Comparison of ENCODE assay signal across 19 mouse cellular contexts in the genomic region with DNA sequence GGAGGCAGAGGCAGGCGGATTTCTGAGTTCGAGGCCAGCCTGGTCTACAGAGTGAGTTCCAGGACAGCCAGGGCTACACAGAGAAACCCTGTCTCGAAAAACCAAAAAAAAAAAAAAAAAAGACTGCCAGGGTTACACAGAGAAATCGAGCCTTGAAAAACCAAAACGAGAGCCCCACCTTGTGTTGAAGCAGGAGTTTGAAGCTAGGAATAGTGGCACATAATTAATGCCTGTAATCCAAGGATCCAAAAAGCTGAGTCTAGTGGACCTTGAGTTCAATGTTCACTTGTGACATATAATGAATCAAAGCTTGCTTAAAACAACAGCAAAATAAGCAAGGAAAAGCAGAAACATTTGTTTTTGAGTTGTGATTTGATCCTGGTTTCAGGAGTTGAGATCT. TPM values are rescaled to one million over a fixed set of nuclear protein-coding genes. Genes with fewer than 3 reads are reported as not detected.
DNase-seq lines count a peak whose midpoint lies in the region; ATAC-seq and TF ChIP-seq lines count a peak whose summit lies in the region.
"Had no signal": no experiment of that assay in that cellular context is flagged by ENCODE, and none has a peak within 500 bp of the region (broad histone marks: within the 10 kb centered on the region; RNA-seq: fewer than 3 reads in every experiment).

No protein-coding gene starts in this region.

- peak; percentile 36 for TF ChIP-seq CTCF in layer of hippocampus, adult 2 months (conservative IDR thresholded peaks at IDR 0.05)

- no peak overlapping the region for H3K4me3 ChIP-seq in layer of hippocampus, adult 2 months
- H3K4me3 ChIP-seq in forebrain, embryonic 13.5 days, result no peak overlapping the region
- H3K4me3 ChIP-seq: embryonic facial prominence, embryonic 13.5 days; heart, embryonic 13.5 days had no signal

- H3K9me3 ChIP-seq in forebrain, embryonic 13.5 days (replicated peaks), result no peaks in the 10 kb centered on the region
- H3K9me3 ChIP-seq: embryonic facial prominence, embryonic 13.5 days; heart, embryonic 13.5 days had no signal

- 87% methylated on average over 5 of the region's 5 CpGs for WGBS in forebrain, embryonic 13.5 days

- no peaks in the 10 kb centered on the region for H3K4me1 ChIP-seq in forebrain, embryonic 13.5 days
- H3K4me1 ChIP-seq: embryonic facial prominence, embryonic 13.5 days; heart, embryonic 13.5 days had no signal

- no peak overlapping the region for H3K9ac ChIP-seq in forebrain, embryonic 13.5 days
- H3K9ac ChIP-seq: embryonic facial prominence, embryonic 13.5 days; heart, embryonic 13.5 days had no signal

- peaks cover 82% of the 10 kb centered on the region for H3K36me3 ChIP-seq in forebrain, embryonic 13.5 days (ENCODE audit: poor library complexity, severe bottlenecking)

- ATAC-seq in forebrain, embryonic 13.5 days, result no peak
- ATAC-seq: activated CD4-positive, CD25-positive, alpha-beta regulatory T cell, adult 4 months; forebrain, embryonic 14.5 days; hindbrain, embryonic 16.5 days; Patski had no signal

- H3K27me3 ChIP-seq in forebrain, embryonic 13.5 days, result no peaks in the 10 kb centered on the region
- H3K27me3 ChIP-seq: embryonic facial prominence, embryonic 13.5 days; heart, embryonic 13.5 days; Patski had no signal

- peak; percentile 16 to 27 for DNase-seq in adrenal gland, postnatal 36 days
- DNase-seq in adrenal gland, postnatal 10 days, result no peak
- DNase-seq in layer of hippocampus, adult 2 months (ENCODE audit: low spot score in 2 of 2), result no peak
- DNase-seq in layer of hippocampus, adult 8-10 months (ENCODE audit: low spot score in 2 of 2), result no peak
- DNase-seq in 3T3-L1 (ENCODE audit: low read depth, low spot score) (peak; percentile 43), 416B (ENCODE audit: low read depth) (peak; percentile 38)
- DNase-seq in ovary, postnatal 36 days (ENCODE audit: low spot score), result no peak
- DNase-seq: cerebellum, adult 18-20 months; cerebellum, adult 9-11 months; cerebellum, postnatal 36 days; gastrocnemius, postnatal 36 days; heart, postnatal 36 days had no signal

- H3K27ac ChIP-seq in layer of hippocampus, adult 2 months, result no peak overlapping the region
- H3K27ac ChIP-seq in forebrain, embryonic 13.5 days, result no peak overlapping the region
- H3K27ac ChIP-seq: embryonic facial prominence, embryonic 13.5 days; heart, embryonic 13.5 days had no signal

- no peak overlapping the region for H3K4me2 ChIP-seq in forebrain, embryonic 13.5 days
- H3K4me2 ChIP-seq: embryonic facial prominence, embryonic 13.5 days; heart, embryonic 13.5 days had no signal

RNA-seq across cellular contexts. Expression of a gene that starts 58.5 kb away (rescaled TPM):
- total RNA-seq in adrenal gland, postnatal 36 days (2021), result 10 to 100 TPM; 51.6 to 57.7 TPM
- 10 to 100 TPM; 48.1 to 49.8 TPM for total RNA-seq in adrenal gland, postnatal 10 days (2021)
- total RNA-seq in layer of hippocampus, adult 2 months (2021), result 10 to 100 TPM; 44.3 to 49.9 TPM
- 10 to 100 TPM; 46.9 to 59.8 (median 54.4) TPM for total RNA-seq in layer of hippocampus, adult 8-10 months (2022)
- polyA plus RNA-seq in forebrain, embryonic 13.5 days (2015; fragmentation: Nextera tagmentation; extraction: Ambion mirVana), result 39.3 and 41.9 TPM in 2 replicates

Comparison
In these comparisons a context has a peak if more than half of its experiments do, and no peak if none do; other contexts are left out.
1. DNase-seq: peak in adrenal gland, postnatal 36 days (2 of 2), 3T3-L1 (single experiment) and 416B (single experiment); none in adrenal gland, postnatal 10 days (single experiment), layer of hippocampus, adult 2 months (0 of 2), layer of hippocampus, adult 8-10 months (0 of 2) and ovary, postnatal 36 days (single experiment).